Mouse (Mus musculus): ENCODE data around the gene Fank1. TPM values are rescaled to one million over a fixed set of nuclear protein-coding genes. Genes with fewer than 3 reads are reported as not detected.

The Fank1 gene
- polyA plus RNA-seq, 1 experiment from 2014 or later = 0.64 TPM

DNA sequence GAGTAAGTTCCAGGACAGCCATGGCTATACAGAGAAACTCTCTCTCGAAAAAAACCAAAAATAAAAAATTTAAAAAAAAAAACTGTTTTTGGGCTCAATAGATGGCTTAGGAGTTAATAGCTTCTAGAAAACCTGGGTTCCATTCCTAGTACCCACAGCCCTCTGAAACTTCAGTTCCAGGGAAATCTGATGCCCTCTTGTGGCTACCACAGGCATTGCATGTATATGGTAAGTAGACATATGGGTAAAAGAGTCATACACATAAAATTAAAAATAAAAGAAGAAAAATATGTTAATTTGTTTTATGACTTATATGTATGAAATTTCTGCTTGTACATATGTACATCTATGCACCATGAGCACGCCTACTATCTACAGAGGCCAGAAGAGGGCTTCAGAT, 47.9 kb downstream of the Fank1 start:
- WGBS = 95% methylated on average over 2 of the region's 2 CpGs
- DNase-seq (ENCODE audit: low spot score) (no peak), ATAC-seq (replicated peaks; ENCODE audit: low FRiP score, low TSS enrichment, low read depth) (no peak)
- no peak overlapping the region for H3K27ac ChIP-seq (ENCODE audit: low read depth)
- no peaks in the 10 kb centered on the region for H3K36me3 ChIP-seq (ENCODE audit: control insufficient read depth, insufficient read depth, low read length)
- no peaks in the 10 kb centered on the region for H3K4me1 ChIP-seq (replicated peaks; ENCODE audit: control insufficient read depth, insufficient read depth, low read length)
- H3K4me2 ChIP-seq (ENCODE audit: low read length) = no peak overlapping the region
- no peak overlapping the region for H3K4me3 ChIP-seq (ENCODE audit: low read depth, low read length)
- no peak overlapping the region for H3K9ac ChIP-seq (ENCODE audit: low read length)
- H3K27me3 ChIP-seq (replicated peaks; ENCODE audit: control insufficient read depth, insufficient read depth, low read length) = no peaks in the 10 kb centered on the region
- peaks cover 3% of the 10 kb centered on the region; the same call in 1 of the 2 replicates for H3K9me3 ChIP-seq (ENCODE audit: control insufficient read depth, low read length)

DNA sequence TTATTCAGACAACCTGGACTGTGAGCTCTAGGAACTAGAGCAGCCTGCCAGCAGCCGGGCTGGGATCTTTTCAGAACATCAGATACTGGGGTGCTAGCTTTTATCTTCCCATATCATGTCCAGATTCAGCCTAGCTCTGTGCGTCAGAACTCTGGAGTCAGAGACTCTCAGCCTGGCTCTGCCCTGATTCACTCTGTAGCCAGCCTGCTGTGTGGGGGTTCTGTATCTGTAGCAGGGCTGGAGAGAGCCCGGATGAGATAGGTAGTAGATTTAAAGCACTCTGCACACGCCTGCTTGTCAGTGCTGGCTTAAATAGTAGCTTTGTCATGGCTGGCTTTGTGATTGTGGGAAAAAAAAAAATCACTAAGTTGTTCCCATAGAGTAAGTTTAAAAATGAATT, 51.9 kb downstream of the Fank1 start:
- Histone ChIP-seq H3K4me3 (ENCODE audit: low read depth, low read length) (no peak overlapping the region), H3K27me3 (replicated peaks; ENCODE audit: control insufficient read depth, insufficient read depth, low read length) (no peaks in the 10 kb centered on the region), H3K4me2 (ENCODE audit: low read length) (no peak overlapping the region), H3K36me3 (ENCODE audit: control insufficient read depth, insufficient read depth, low read length) (no peaks in the 10 kb centered on the region), H3K9ac (ENCODE audit: low read length) (no peak overlapping the region), H3K9me3 (ENCODE audit: control insufficient read depth, low read length) (peaks cover 3% of the 10 kb centered on the region; the same call in 1 of the 2 replicates), H3K4me1 (replicated peaks; ENCODE audit: control insufficient read depth, insufficient read depth, low read length) (no peaks in the 10 kb centered on the region), H3K27ac (ENCODE audit: low read depth) (no peak overlapping the region; the same call in 1 of the 2 replicates)
- DNase-seq (ENCODE audit: low spot score) (no peak), ATAC-seq (replicated peaks; ENCODE audit: low FRiP score, low TSS enrichment, low read depth) (no peak)
- 44% methylated on average over 4 of the region's 4 CpGs for WGBS

DNA sequence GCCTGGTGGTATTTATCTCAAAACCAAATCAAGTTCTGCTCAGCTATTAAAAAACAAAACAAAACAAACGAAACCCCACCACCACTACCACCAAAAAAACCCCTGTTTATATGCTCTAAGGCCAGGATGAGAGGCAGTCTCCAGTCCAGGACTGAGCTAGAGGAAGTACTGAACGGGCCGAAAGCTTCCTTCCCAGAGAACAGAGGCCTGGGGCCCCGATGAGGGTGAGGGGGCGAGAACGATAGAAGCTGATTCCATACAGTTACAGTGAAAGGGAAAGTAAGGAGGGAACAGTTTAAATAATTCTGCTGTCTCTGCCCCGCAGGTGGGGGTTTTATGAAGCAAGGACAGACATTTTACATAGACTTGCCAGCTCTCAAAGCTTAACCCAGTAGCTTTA, 52.9 kb downstream of the Fank1 start:
- no peaks in the 10 kb centered on the region for H3K4me1 ChIP-seq (replicated peaks; ENCODE audit: control insufficient read depth, insufficient read depth, low read length)
- H3K4me2 ChIP-seq (ENCODE audit: low read length) = no peak overlapping the region
- H3K9me3 ChIP-seq (ENCODE audit: control insufficient read depth, low read length) = no peaks in the 10 kb centered on the region
- DNase-seq (ENCODE audit: low spot score) (peak; percentile 59), ATAC-seq (replicated peaks; ENCODE audit: low FRiP score, low TSS enrichment, low read depth) (no peak)
- H3K27ac ChIP-seq (ENCODE audit: low read depth) = 0 out of 2 replicates have a peak overlapping the region, but pooled peaks have one; percentile 1
- no peaks in the 10 kb centered on the region for H3K36me3 ChIP-seq (ENCODE audit: control insufficient read depth, insufficient read depth, low read length)
- 35% methylated on average over 7 of the region's 7 CpGs for WGBS
- H3K9ac ChIP-seq (ENCODE audit: low read length) = no peak overlapping the region
- H3K27me3 ChIP-seq (replicated peaks; ENCODE audit: control insufficient read depth, insufficient read depth, low read length) = no peaks in the 10 kb centered on the region
- no peak overlapping the region for H3K4me3 ChIP-seq (ENCODE audit: low read depth, low read length)

DNA sequence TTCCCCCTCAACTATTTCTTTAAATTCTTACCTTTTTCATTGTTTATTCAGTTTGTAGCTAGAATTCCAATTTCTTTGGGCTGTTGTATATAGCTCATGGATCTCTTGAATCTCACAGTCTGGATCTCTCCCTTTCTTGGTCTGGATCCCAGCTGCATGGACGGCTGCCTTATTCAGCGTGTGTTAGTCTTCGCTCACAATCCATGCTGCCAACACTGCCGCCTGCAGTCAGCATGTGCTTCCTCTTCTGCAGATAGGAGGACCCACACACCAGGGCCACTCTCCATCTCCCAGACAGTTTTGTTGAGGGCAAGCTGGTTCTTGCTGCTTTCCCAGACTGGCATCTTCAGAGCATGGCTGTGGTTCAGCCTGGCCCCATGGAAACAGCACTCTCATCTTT, 62.9 kb downstream of the Fank1 start:
- DNase-seq (ENCODE audit: low spot score) (no peak), ATAC-seq (replicated peaks; ENCODE audit: low FRiP score, low TSS enrichment, low read depth) (no peak)
- Histone ChIP-seq H3K4me1 (replicated peaks; ENCODE audit: control insufficient read depth, insufficient read depth, low read length) (no peaks in the 10 kb centered on the region), H3K9ac (ENCODE audit: low read length) (no peak overlapping the region), H3K4me3 (ENCODE audit: low read depth, low read length) (no peak overlapping the region), H3K27ac (ENCODE audit: low read depth) (no peak overlapping the region), H3K36me3 (ENCODE audit: control insufficient read depth, insufficient read depth, low read length) (no peaks in the 10 kb centered on the region), H3K4me2 (ENCODE audit: low read length) (no peak overlapping the region), H3K9me3 (ENCODE audit: control insufficient read depth, low read length) (no peaks in the 10 kb centered on the region), H3K27me3 (replicated peaks; ENCODE audit: control insufficient read depth, insufficient read depth, low read length) (no peaks in the 10 kb centered on the region)
- WGBS = 68% methylated on average over 4 of the region's 4 CpGs

DNA sequence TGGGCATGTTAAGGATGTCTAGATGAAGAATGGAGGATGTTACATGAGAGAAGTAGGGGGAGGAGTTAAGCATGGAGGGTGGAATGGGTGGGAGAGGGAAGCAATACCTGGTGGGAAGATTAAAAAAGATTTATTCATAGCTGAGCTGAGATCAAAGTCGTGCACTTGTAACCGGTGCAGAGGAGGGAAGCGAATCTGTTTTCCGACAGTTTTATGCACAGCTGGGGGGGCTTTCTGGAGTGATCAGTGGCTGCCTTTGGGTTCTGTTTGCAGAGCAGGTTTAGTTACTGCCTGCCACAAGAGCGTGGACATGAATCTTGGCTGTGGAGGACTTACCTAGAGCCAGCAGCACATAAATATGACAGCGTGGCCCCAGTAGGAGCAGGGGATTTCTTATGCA, 65.4 kb downstream of the Fank1 start:
- 0 out of 2 replicates have a peak, but pooled peaks have one; percentile 27 for ATAC-seq (replicated peaks; ENCODE audit: low FRiP score, low TSS enrichment, low read depth)
- 29% methylated on average over 6 of the region's 6 CpGs for WGBS

DNA sequence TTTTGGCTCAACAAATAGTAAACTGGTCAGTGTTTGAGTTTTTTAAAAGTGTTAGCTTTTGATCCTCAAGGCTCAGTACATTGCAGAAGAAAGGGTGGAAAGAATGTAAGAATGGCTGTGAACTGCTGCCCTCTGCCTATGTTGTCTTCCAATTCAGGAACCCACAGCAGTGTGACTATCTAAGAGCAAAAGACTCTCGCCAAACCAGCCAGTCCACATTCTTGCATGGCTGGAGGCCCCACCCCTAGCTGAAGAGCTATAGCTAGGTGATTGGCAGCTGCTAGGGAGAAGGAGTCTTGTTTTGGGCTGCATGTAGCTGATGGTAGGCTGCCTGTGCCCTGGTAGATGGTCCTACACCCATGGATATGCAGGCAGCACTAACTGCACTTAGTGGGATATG, 70.5 kb downstream of the Fank1 start:
- no peak overlapping the region for H3K4me2 ChIP-seq (ENCODE audit: low read length)
- no peaks in the 10 kb centered on the region for H3K4me1 ChIP-seq (replicated peaks; ENCODE audit: control insufficient read depth, insufficient read depth, low read length)
- WGBS = 24% methylated on average over 1 of the region's 1 CpGs
- H3K9me3 ChIP-seq (ENCODE audit: control insufficient read depth, low read length) = no peaks in the 10 kb centered on the region
- H3K9ac ChIP-seq (ENCODE audit: low read length) = no peak overlapping the region
- ATAC-seq (replicated peaks; ENCODE audit: low FRiP score, low TSS enrichment, low read depth) (peak; percentile 43; the same call in 1 of the 2 replicates), DNase-seq (ENCODE audit: low spot score) (no peak)
- H3K4me3 ChIP-seq (ENCODE audit: low read depth, low read length) = no peak overlapping the region
- no peaks in the 10 kb centered on the region for H3K36me3 ChIP-seq (ENCODE audit: control insufficient read depth, insufficient read depth, low read length)
- H3K27me3 ChIP-seq (replicated peaks; ENCODE audit: control insufficient read depth, insufficient read depth, low read length) = no peaks in the 10 kb centered on the region
- no peak overlapping the region for H3K27ac ChIP-seq (ENCODE audit: low read depth)

More for the DNA sequence above, 65.4 kb downstream of the Fank1 start:
- no peaks in the 10 kb centered on the region for H3K4me1 ChIP-seq (replicated peaks; ENCODE audit: control insufficient read depth, insufficient read depth, low read length)
- no peak overlapping the region for H3K4me2 ChIP-seq (ENCODE audit: low read length)
- DNase-seq (ENCODE audit: low spot score) = no peak
- H3K36me3 ChIP-seq (ENCODE audit: control insufficient read depth, insufficient read depth, low read length) = no peaks in the 10 kb centered on the region
- no peaks in the 10 kb centered on the region for H3K9me3 ChIP-seq (ENCODE audit: control insufficient read depth, low read length)
- H3K4me3 ChIP-seq (ENCODE audit: low read depth, low read length) = no peak overlapping the region
- H3K9ac ChIP-seq (ENCODE audit: low read length) = no peak overlapping the region
- no peak overlapping the region for H3K27ac ChIP-seq (ENCODE audit: low read depth)
- no peaks in the 10 kb centered on the region for H3K27me3 ChIP-seq (replicated peaks; ENCODE audit: control insufficient read depth, insufficient read depth, low read length)

DNA sequence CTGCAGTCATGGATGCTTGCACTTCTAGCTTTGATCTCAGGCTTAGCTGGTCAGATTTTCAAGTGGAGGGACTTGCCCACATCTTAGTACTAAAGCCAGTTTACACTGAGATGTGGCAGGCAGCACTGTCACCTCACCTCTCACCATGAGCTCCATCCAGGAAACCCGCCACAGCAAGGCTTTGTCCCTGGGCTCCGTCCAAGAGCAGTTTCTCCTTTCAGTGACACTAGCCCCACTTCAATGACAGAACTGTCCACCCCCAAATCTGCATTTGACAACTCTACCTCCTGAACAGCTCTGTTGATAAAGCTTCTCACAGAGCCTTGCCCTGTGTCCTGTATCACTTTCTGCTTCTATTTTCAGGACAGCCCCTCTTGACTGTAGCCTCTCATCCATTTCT, 71.5 kb downstream of the Fank1 start:
- DNase-seq (ENCODE audit: low spot score) = no peak
- Histone ChIP-seq H3K4me2 (ENCODE audit: low read length) (no peak overlapping the region), H3K27ac (ENCODE audit: low read depth) (no peak overlapping the region), H3K9ac (ENCODE audit: low read length) (no peak overlapping the region), H3K36me3 (ENCODE audit: control insufficient read depth, insufficient read depth, low read length) (no peaks in the 10 kb centered on the region), H3K27me3 (replicated peaks; ENCODE audit: control insufficient read depth, insufficient read depth, low read length) (no peaks in the 10 kb centered on the region), H3K9me3 (ENCODE audit: control insufficient read depth, low read length) (no peaks in the 10 kb centered on the region), H3K4me3 (ENCODE audit: low read depth, low read length) (no peak overlapping the region), H3K4me1 (replicated peaks; ENCODE audit: control insufficient read depth, insufficient read depth, low read length) (no peaks in the 10 kb centered on the region)
- 80% methylated on average over 2 of the region's 2 CpGs for WGBS
- ATAC-seq (replicated peaks; ENCODE audit: low FRiP score, low TSS enrichment, low read depth) = no peak

DNA sequence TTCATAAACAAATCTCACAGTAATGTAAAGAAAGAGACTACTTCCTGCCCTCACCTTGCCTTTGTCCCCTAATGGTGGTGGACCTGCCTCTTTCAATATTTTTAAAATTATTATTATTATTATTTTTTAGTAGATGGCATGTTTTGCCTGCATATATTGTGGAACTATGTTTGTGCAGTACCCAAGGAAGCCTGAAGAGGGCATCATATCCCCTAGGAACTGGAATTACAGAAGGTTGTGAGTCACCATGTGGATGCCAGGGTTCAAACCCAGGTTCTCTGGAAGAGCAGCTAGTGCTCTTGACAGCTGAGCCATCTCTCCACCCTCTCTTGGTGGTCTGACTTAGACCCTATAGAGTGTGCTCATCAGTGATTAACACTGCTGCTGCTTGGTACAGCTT, 74.1 kb downstream of the Fank1 start:
- H3K36me3 ChIP-seq (ENCODE audit: control insufficient read depth, insufficient read depth, low read length) = no peaks in the 10 kb centered on the region
- H3K4me3 ChIP-seq (ENCODE audit: low read depth, low read length) = no peak overlapping the region
- H3K27me3 ChIP-seq (replicated peaks; ENCODE audit: control insufficient read depth, insufficient read depth, low read length) = no peaks in the 10 kb centered on the region
- DNase-seq (ENCODE audit: low spot score) (no peak), ATAC-seq (replicated peaks; ENCODE audit: low FRiP score, low TSS enrichment, low read depth) (no peak)
- H3K9ac ChIP-seq (ENCODE audit: low read length) = no peak overlapping the region
- no peak overlapping the region for H3K4me2 ChIP-seq (ENCODE audit: low read length)
- no peaks in the 10 kb centered on the region for H3K9me3 ChIP-seq (ENCODE audit: control insufficient read depth, low read length)
- no peak overlapping the region for H3K27ac ChIP-seq (ENCODE audit: low read depth)
- H3K4me1 ChIP-seq (replicated peaks; ENCODE audit: control insufficient read depth, insufficient read depth, low read length) = no peaks in the 10 kb centered on the region

DNA sequence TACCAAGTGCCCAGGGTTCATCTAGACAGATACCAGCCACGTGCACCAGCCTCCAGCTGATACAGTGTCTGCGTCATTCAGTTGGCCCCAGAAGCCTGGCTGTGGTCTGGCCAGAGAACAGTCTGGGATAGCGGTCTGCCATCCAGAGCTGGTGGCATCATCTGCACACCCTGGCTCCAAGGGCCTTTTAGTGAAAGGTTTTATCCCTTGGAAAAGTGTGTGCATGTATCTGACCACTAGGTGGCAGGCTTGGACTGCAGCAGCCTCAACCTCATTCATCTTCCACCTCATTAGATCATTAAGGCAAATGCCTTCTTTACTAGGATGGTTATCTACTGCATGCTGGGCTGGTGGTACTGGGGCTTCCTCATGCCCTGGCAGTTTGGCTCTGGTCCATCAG, 79.6 kb downstream of the Fank1 start:
- Histone ChIP-seq H3K4me2 (ENCODE audit: low read length) (no peak overlapping the region), H3K36me3 (ENCODE audit: control insufficient read depth, insufficient read depth, low read length) (no peaks in the 10 kb centered on the region), H3K4me3 (ENCODE audit: low read depth, low read length) (no peak overlapping the region), H3K9me3 (ENCODE audit: control insufficient read depth, low read length) (no peaks in the 10 kb centered on the region), H3K4me1 (replicated peaks; ENCODE audit: control insufficient read depth, insufficient read depth, low read length) (no peaks in the 10 kb centered on the region; the same call in 1 of the 2 replicates), H3K27ac (ENCODE audit: low read depth) (no peak overlapping the region), H3K9ac (ENCODE audit: low read length) (no peak overlapping the region), H3K27me3 (replicated peaks; ENCODE audit: control insufficient read depth, insufficient read depth, low read length) (no peaks in the 10 kb centered on the region)
- WGBS = 19% methylated on average over 3 of the region's 3 CpGs
- peak; percentile 88 for DNase-seq (ENCODE audit: low spot score)
- ATAC-seq (replicated peaks; ENCODE audit: low FRiP score, low TSS enrichment, low read depth) = peak; percentile 62; the same call in 1 of the 2 replicates

All from intestine, embryonic 14.5 days (tissue).